Mouse (Mus musculus) myocyte (in vitro differentiated cells): ENCODE data around the gene Rell1. TPM values are rescaled to one million over a fixed set of nuclear protein-coding genes. Genes with fewer than 3 reads are reported as not detected.
"Not testable (repeated sequence)": the region's sequence is repeated elsewhere in the genome, so short reads cannot be mapped to it uniquely, and the experiment has no call there.

Experiments
- H3K27me3 ChIP-seq: one replicate; pipeline ENCODE4 v1.6.1; 2011; ENCODE audit not compliant: control insufficient read depth, insufficient read depth, insufficient read length
- H3K36me3 ChIP-seq: one replicate; pipeline ENCODE4 v1.6.1; 2011; ENCODE audit not compliant: control insufficient read depth, insufficient read depth
- H3K4me2 ChIP-seq: one replicate; pipeline ENCODE4 v1.6.1; 2011; ENCODE audit warnings: low read depth, control low read depth
- H3K4me3 ChIP-seq: one replicate; pipeline ENCODE4 v1.5.1; 2011; ENCODE audit warnings: mild to moderate bottlenecking, control low read depth, moderate library complexity
- H3K79me2 ChIP-seq: one replicate; pipeline ENCODE4 v1.6.1; 2011; ENCODE audit not compliant: control insufficient read depth, insufficient read depth
- H3ac ChIP-seq: one replicate; pipeline ENCODE4 v1.6.1; 2011; ENCODE audit not compliant: control insufficient read depth, insufficient read length
- CEBPB ChIP-seq: IDR thresholded peaks from 2 replicates; pipeline ENCODE4 v1.6.1; 2011; ENCODE audit warnings: mild to moderate bottlenecking, moderate library complexity; ENCODE audit not compliant: poor library complexity, insufficient read depth, severe bottlenecking
- E2F4 ChIP-seq: IDR thresholded peaks from one replicate; pipeline ENCODE4 v1.6.1; 2011; ENCODE audit warnings: mild to moderate bottlenecking, control low read depth, moderate library complexity; ENCODE audit not compliant: insufficient read depth
- MAX ChIP-seq: IDR thresholded peaks from one replicate; pipeline ENCODE4 v1.6.1; 2011; ENCODE audit warnings: low read depth, mild to moderate bottlenecking, control low read depth
- MYOD1 ChIP-seq, 3 experiments: IDR thresholded peaks; one replicate each; pipeline ENCODE4 v1.6.1; 2011; ENCODE audit warnings: control low read depth in 2 of 3, low read depth in 2 of 3, mild to moderate bottlenecking in 2 of 3, moderate library complexity in 1 of 3; ENCODE audit not compliant: insufficient read length in 2 of 3, control insufficient read depth in 1 of 3
- MYOG ChIP-seq, 3 experiments: IDR thresholded peaks; one replicate each; pipeline ENCODE4 v1.6.1; 2011; ENCODE audit warnings: control low read depth in 2 of 3, low read depth in 2 of 3, mild to moderate bottlenecking in 2 of 3; ENCODE audit not compliant: insufficient read length in 2 of 3, control insufficient read depth in 1 of 3, insufficient read depth in 1 of 3
- POLR2A ChIP-seq: IDR thresholded peaks from one replicate; pipeline ENCODE4 v1.6.1; 2011; ENCODE audit warnings: low read depth, mild to moderate bottlenecking, control low read depth, moderate library complexity; ENCODE audit not compliant: insufficient read length
- POLR2AphosphoS2 ChIP-seq: IDR thresholded peaks from one replicate; pipeline ENCODE4 v1.6.1; 2011; ENCODE audit warnings: low read depth, control low read depth; ENCODE audit not compliant: insufficient read length
- REST ChIP-seq: IDR thresholded peaks from one replicate; pipeline ENCODE4 v1.6.1; 2011; ENCODE audit warnings: mild to moderate bottlenecking, control low read depth, moderate library complexity; ENCODE audit not compliant: insufficient read depth, insufficient read length
- SRF ChIP-seq: IDR thresholded peaks from one replicate; pipeline ENCODE4 v1.6.1; 2011; ENCODE audit warnings: low read depth; ENCODE audit not compliant: control insufficient read depth, insufficient read length
- TCF12 ChIP-seq: IDR thresholded peaks from one replicate; pipeline ENCODE4 v1.6.1; 2011; ENCODE audit warnings: mild to moderate bottlenecking, control low read depth; ENCODE audit not compliant: poor library complexity, insufficient read depth, severe bottlenecking
- TCF3 ChIP-seq: IDR thresholded peaks from one replicate; pipeline ENCODE4 v1.6.1; 2011; ENCODE audit warnings: low read depth, control low read depth; ENCODE audit not compliant: insufficient read length
- USF1 ChIP-seq: IDR thresholded peaks from one replicate; pipeline ENCODE4 v1.6.1; 2011; ENCODE audit warnings: low read depth, mild to moderate bottlenecking, control low read depth, moderate library complexity
- polyA plus RNA-seq: library from polyadenylated mRNA; unstranded; fragments of >200 nt; fragmentation: generic; extraction: Trizol; gene quantifications from one replicate; pipeline ENCODE4 v1.2.1, GENCODE M21; 2012; ENCODE audit warnings: missing spikeins

Rell1 gene
- polyA plus RNA-seq, 1 experiment: 25.9 TPM

DNA sequence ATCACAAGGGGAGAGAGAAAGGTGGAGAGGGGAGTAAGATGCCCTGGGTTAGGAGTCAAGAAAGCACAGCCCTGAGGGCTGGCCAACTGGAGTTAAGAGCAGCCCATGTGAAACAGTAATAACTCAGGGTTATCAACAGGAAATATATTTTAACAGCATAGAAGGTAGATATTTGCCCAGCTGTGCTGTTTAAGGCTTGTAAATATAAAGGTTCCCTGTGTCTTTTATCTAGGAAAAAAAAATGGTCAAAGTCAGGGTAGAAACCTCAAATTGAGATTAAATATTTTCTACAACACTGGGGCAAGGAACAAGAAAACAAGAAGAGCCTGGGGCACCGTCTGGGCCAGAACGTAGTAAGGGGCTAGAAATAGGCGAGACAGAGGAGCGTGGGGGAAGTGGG, 61.2 kb downstream of the Rell1 start:
- H3K27me3 ChIP-seq: no peaks in the 10 kb centered on the region
- H3ac ChIP-seq: no peak overlapping the region
- H3K36me3 ChIP-seq: peaks cover 7% of the 10 kb centered on the region

DNA sequence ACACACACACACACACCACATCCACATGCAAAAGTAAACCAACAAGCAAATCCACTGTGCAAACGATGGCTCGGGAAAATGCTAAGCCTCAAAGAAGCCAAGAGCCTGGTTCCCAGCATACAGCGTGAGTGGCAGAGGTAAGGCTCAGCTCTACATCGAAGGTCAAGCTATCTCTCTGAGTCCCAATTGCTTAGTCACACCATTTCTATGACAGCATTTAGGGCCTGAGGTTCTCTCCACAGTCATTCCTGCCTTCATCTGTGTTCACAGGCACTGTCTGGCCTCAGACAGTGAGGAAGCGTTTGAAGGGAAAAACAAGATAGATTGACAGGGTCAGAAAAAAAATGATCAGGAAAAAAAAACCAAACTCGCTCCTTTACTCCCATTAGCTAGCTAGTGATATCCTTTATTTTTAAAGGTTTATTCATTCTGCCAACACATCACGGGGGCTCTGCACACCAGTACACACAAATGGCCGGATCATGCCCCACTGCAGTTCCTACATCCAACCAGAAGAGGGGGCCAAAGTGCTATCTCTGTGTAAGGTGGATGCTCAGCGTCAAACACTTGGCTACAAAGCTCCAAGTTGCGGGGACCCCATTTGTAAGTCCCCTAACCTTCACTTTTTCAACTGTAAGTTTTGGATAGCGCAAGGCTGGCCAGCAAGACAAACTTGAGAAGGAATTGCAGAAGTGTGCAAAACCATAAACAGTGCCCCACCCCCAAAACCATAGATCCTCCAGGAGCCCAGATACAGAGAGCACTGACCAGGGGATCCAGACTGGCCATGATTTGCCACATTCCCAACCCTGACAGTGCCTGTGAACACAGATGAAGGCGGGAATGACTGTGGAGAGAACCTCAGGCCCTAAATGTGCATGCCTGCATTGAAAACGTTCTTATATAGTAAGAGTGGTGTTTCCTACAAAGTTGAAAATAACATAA, 62.3 kb downstream of the Rell1 start:
- no peak overlapping the region for H3K4me3 ChIP-seq
- TF ChIP-seq POLR2A (no peak), POLR2AphosphoS2 (no peak), MYOD1 (IDR thresholded peaks at IDR 0.05; ENCODE audit: control insufficient read depth in 1 of 3, insufficient read length in 2 of 3, low read depth in 2 of 3) (no peak), REST (no peak), SRF (no peak), TCF3 (no peak), USF1 (no peak), TCF12 (no peak)
- no peak overlapping the region for H3ac ChIP-seq
- H3K36me3 ChIP-seq: peaks cover 7% of the 10 kb centered on the region
- H3K79me2 ChIP-seq: no peaks in the 10 kb centered on the region
- no peaks in the 10 kb centered on the region for H3K27me3 ChIP-seq
- H3K4me2 ChIP-seq: peak overlapping the region; percentile 28

More for the DNA sequence above, 61.2 kb downstream of the Rell1 start:
- no peak for TF ChIP-seq USF1
- no peak for TF ChIP-seq REST
- TF ChIP-seq SRF: no peak
- TF ChIP-seq POLR2A: no peak
- no peak for TF ChIP-seq TCF12
- no peak for TF ChIP-seq CEBPB
- no peak for TF ChIP-seq E2F4
- no peak for TF ChIP-seq POLR2AphosphoS2
- no peak for TF ChIP-seq MYOD1 (IDR thresholded peaks at IDR 0.05; ENCODE audit: control insufficient read depth in 1 of 3, insufficient read length in 2 of 3, low read depth in 2 of 3)
- no peak for TF ChIP-seq MYOG (IDR thresholded peaks at IDR 0.05; ENCODE audit: control insufficient read depth in 1 of 3, insufficient read depth in 1 of 3, insufficient read length in 2 of 3, low read depth in 2 of 3)
- TF ChIP-seq MAX: no peak
- TF ChIP-seq TCF3: no peak
- Histone ChIP-seq H3K4me3 (no peak overlapping the region), H3K79me2 (no peaks in the 10 kb centered on the region), H3K4me2 (no peak overlapping the region)

GRCm38 (mm10) chr5:63903329-63903728, 65.4 kb downstream of the Rell1 start:
- H3K36me3 ChIP-seq: no peaks in the 10 kb centered on the region
- no peak overlapping the region for H3K4me2 ChIP-seq
- H3K4me3 ChIP-seq: no peak overlapping the region
- no peaks in the 10 kb centered on the region for H3K79me2 ChIP-seq
- TF ChIP-seq USF1: no peak
- TF ChIP-seq POLR2AphosphoS2: no peak
- TF ChIP-seq TCF12: no peak
- TF ChIP-seq POLR2A: no peak
- no peak for TF ChIP-seq SRF
- TF ChIP-seq MYOD1 (IDR thresholded peaks at IDR 0.05; ENCODE audit: control insufficient read depth in 1 of 3, insufficient read length in 2 of 3, low read depth in 2 of 3): no peak
- no peak for TF ChIP-seq TCF3
- TF ChIP-seq CEBPB: no peak
- no peak for TF ChIP-seq MAX
- no peak overlapping the region for H3ac ChIP-seq
- no peaks in the 10 kb centered on the region for H3K27me3 ChIP-seq

DNA sequence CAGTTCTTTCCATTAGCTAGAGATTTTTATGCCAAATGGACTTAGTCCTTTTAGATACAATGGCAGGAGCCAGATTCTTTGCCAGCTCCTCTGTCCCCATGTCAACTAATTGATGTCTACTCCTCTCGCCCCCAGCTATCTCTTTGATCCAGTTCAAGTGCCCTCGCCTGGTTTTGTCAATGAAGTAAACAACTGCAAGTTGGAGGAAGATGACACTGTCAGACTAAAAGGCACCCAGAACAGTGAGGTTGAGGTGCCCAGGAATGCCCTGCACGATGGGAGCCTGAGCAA, 70.9 kb downstream of the Rell1 start:
- H3K79me2 ChIP-seq: no peaks in the 10 kb centered on the region
- no peak overlapping the region for H3ac ChIP-seq
- TF ChIP-seq USF1: no peak
- TF ChIP-seq POLR2A: no peak
- no peak for TF ChIP-seq CEBPB
- no peak for TF ChIP-seq MYOD1 (IDR thresholded peaks at IDR 0.05; ENCODE audit: control insufficient read depth in 1 of 3, insufficient read length in 2 of 3, low read depth in 2 of 3)
- no peak for TF ChIP-seq MYOG (IDR thresholded peaks at IDR 0.05; ENCODE audit: control insufficient read depth in 1 of 3, insufficient read depth in 1 of 3, insufficient read length in 2 of 3, low read depth in 2 of 3)
- no peak overlapping the region for H3K4me2 ChIP-seq
- H3K36me3 ChIP-seq: no peaks in the 10 kb centered on the region
- H3K4me3 ChIP-seq: no peak overlapping the region
- no peaks in the 10 kb centered on the region for H3K27me3 ChIP-seq

GRCm38 (mm10) chr5:63897001-63897819, 71.5 kb downstream of the Rell1 start:
- H3K36me3 ChIP-seq, H3ac ChIP-seq, H3K4me3 ChIP-seq, H3K4me2 ChIP-seq, H3K79me2 ChIP-seq, H3K27me3 ChIP-seq: not testable (repeated sequence)
